Mouse (Mus musculus) hindbrain, embryonic 13.5 days (tissue): ENCODE measurements around the gene Krt36. TPM values are rescaled to one million over a fixed set of nuclear protein-coding genes. Genes with fewer than 3 reads are reported as not detected.

ENCODE experiments used
- ATAC-seq: fragments of 200-750 bp; cut with Nextera tagmentation; 2 replicates; pipeline ENCODE4 v1.8.0; 2017; ENCODE audit warnings: moderate TSS enrichment; ENCODE audit not compliant: low FRiP score
- H3K27ac ChIP-seq: fragments of 300-500 bp; sonication (generic); 2 replicates; pipeline ENCODE4 v1.5.1; 2015; ENCODE audit warnings: inconsistent platforms, mild to moderate bottlenecking, moderate library complexity
- H3K27me3 ChIP-seq: fragments of 300-500 bp; sonication (generic); 2 replicates; pipeline ENCODE4 v1.6.1; 2015; ENCODE audit warnings: mild to moderate bottlenecking, inconsistent platforms
- H3K36me3 ChIP-seq: fragments of 300-500 bp; sonication (generic); 2 replicates; pipeline ENCODE4 v1.6.1; 2015; ENCODE audit warnings: mild to moderate bottlenecking, inconsistent platforms
- H3K4me1 ChIP-seq: fragments of 300-500 bp; sonication (generic); replicated peaks from 2 replicates; pipeline ENCODE4 v1.6.1; 2015; ENCODE audit warnings: inconsistent platforms
- H3K4me2 ChIP-seq: fragments of 300-500 bp; sonication (generic); 2 replicates; pipeline ENCODE4 v1.6.1; 2015; ENCODE audit warnings: inconsistent platforms, mild to moderate bottlenecking, moderate library complexity
- H3K4me3 ChIP-seq: fragments of 300-500 bp; sonication (generic); 2 replicates; pipeline ENCODE4 v1.5.1; 2015; ENCODE audit warnings: mild to moderate bottlenecking, inconsistent platforms
- H3K9ac ChIP-seq: fragments of 300-500 bp; sonication (generic); 2 replicates; pipeline ENCODE4 v1.6.1; 2015; ENCODE audit warnings: mild to moderate bottlenecking, inconsistent platforms
- H3K9me3 ChIP-seq: fragments of 300-500 bp; sonication (generic); 2 replicates; pipeline ENCODE4 v1.6.1; 2016; ENCODE audit warnings: inconsistent platforms
- WGBS: fragments of 180-500 bp; shearing (Covaris S2); methylation state at CpG from one replicate; pipeline ENCODE4 v1.1.7; 2015; 5-methylcytosine and 5-hydroxymethylcytosine counted together
- polyA plus RNA-seq: library from polyadenylated mRNA; unstranded; fragments of >200 nt; fragmentation: Nextera tagmentation; extraction: Ambion mirVana; gene quantifications from 2 replicates; pipeline ENCODE4 v1.2.1, GENCODE M21; 2015

Krt36 gene
- polyA plus RNA-seq: not detected in 2 replicates

GRCm38 (mm10) chr11:100105576-100106122 is at the start of gene Krt36:
Gene Krt36 (minus strand): TSS chr11:100105626.
- ATAC-seq: no peak
- H3K27me3 ChIP-seq: no peaks in the 10 kb centered on the region
- WGBS: 91% methylated on average over 6 of the region's 6 CpGs
- H3K9ac ChIP-seq: no peak within 1 kb of the TSS
- H3K4me2 ChIP-seq: no peak within 1 kb of the TSS
- no peaks in the 10 kb centered on the region for H3K36me3 ChIP-seq
- no peaks in the 10 kb centered on the region for H3K4me1 ChIP-seq
- no peak within 1 kb of the TSS for H3K4me3 ChIP-seq
- H3K27ac ChIP-seq: no peak within 1 kb of the TSS
- H3K9me3 ChIP-seq: no peaks in the 10 kb centered on the region

GRCm38 (mm10) chr11:100148615-100149330 is 43.3 kb upstream of the Krt36 start, which contains the start of gene Krt19:
Gene Krt19 (minus strand): TSS chr11:100148665.
- Histone ChIP-seq H3K9me3 (no peaks in the 10 kb centered on the region), H3K27ac (no peak within 1 kb of the TSS), H3K4me2 (no peak within 1 kb of the TSS), H3K36me3 (no peaks in the 10 kb centered on the region), H3K9ac (no peak within 1 kb of the TSS), H3K27me3 (peaks cover 41% of the 10 kb centered on the region), H3K4me3 (no peak within 1 kb of the TSS), H3K4me1 (peaks cover 11% of the 10 kb centered on the region)
- 40% methylated on average over 9 of the region's 9 CpGs for WGBS
- no peak for ATAC-seq

GRCm38 (mm10) chr11:100147566-100148353 is 42.3 kb upstream of the Krt36 start:
- Histone ChIP-seq H3K9me3 (no peaks in the 10 kb centered on the region), H3K36me3 (no peaks in the 10 kb centered on the region), H3K27ac (no peak overlapping the region), H3K4me3 (no peak overlapping the region), H3K4me1 (peaks cover 11% of the 10 kb centered on the region), H3K4me2 (no peak overlapping the region), H3K9ac (no peak overlapping the region), H3K27me3 (peaks cover 46% of the 10 kb centered on the region)
- WGBS: 80% methylated on average over 5 of the region's 5 CpGs
- no peak for ATAC-seq

- Histone ChIP-seq H3K9ac (no peak overlapping the region), H3K4me3 (peak overlapping the region; percentile 27), H3K9me3 (no peaks in the 10 kb centered on the region), H3K27ac (no peak overlapping the region), H3K4me1 (peaks cover 11% of the 10 kb centered on the region), H3K4me2 (peak overlapping the region; percentile 51), H3K36me3 (no peaks in the 10 kb centered on the region), H3K27me3 (peaks cover 50% of the 10 kb centered on the region)
- WGBS: 7% methylated on average over 13 of the region's 13 CpGs
- no peak for ATAC-seq
Measured at GRCm38 (mm10) chr11:100145858-100146560, 40.6 kb upstream of the Krt36 start.

GRCm38 (mm10) chr11:100145104-100145503 is 39.7 kb upstream of the Krt36 start:
- peak overlapping the region; percentile 51 for H3K4me2 ChIP-seq
- H3K36me3 ChIP-seq: no peaks in the 10 kb centered on the region
- peaks cover 11% of the 10 kb centered on the region for H3K4me1 ChIP-seq
- no peak overlapping the region for H3K27ac ChIP-seq
- no peak overlapping the region; the same call in 1 of the 2 replicates for H3K9ac ChIP-seq
- WGBS: 2% methylated on average over 20 of the region's 20 CpGs
- H3K4me3 ChIP-seq: peak overlapping the region; percentile 27
- H3K27me3 ChIP-seq: peaks cover 50% of the 10 kb centered on the region
- no peaks in the 10 kb centered on the region for H3K9me3 ChIP-seq
- ATAC-seq: no peak

- no peak for ATAC-seq
- H3K4me3 ChIP-seq: no peak overlapping the region
- 86% methylated on average over 21 of the region's 21 CpGs for WGBS
Measured at GRCm38 (mm10) chr11:100140966-100141365, 35.5 kb upstream of the Krt36 start.

GRCm38 (mm10) chr11:100139391-100139790 is 34.0 kb upstream of the Krt36 start:
- H3K27ac ChIP-seq: no peak overlapping the region
- no peak overlapping the region for H3K4me2 ChIP-seq
- ATAC-seq: no peak
- H3K36me3 ChIP-seq: no peaks in the 10 kb centered on the region
- peaks cover 17% of the 10 kb centered on the region for H3K4me1 ChIP-seq
- H3K9me3 ChIP-seq: no peaks in the 10 kb centered on the region
- no peak overlapping the region for H3K4me3 ChIP-seq
- no peak overlapping the region for H3K9ac ChIP-seq
- 76% methylated on average over 2 of the region's 2 CpGs for WGBS
- peaks cover 18% of the 10 kb centered on the region for H3K27me3 ChIP-seq

More at GRCm38 (mm10) chr11:100140966-100141365, 35.5 kb upstream of the Krt36 start:
- no peaks in the 10 kb centered on the region for H3K36me3 ChIP-seq
- peaks cover 34% of the 10 kb centered on the region for H3K27me3 ChIP-seq
- no peaks in the 10 kb centered on the region for H3K9me3 ChIP-seq
- no peak overlapping the region for H3K9ac ChIP-seq
- no peak overlapping the region for H3K27ac ChIP-seq
- H3K4me1 ChIP-seq: peaks cover 28% of the 10 kb centered on the region
- H3K4me2 ChIP-seq: no peak overlapping the region

GRCm38 (mm10) chr11:100138809-100139208 is 33.4 kb upstream of the Krt36 start:
- no peak for ATAC-seq
- no peaks in the 10 kb centered on the region for H3K9me3 ChIP-seq
- WGBS: 58% methylated on average over 7 of the region's 7 CpGs

GRCm38 (mm10) chr11:100137693-100138092 is 32.3 kb upstream of the Krt36 start:
- H3K36me3 ChIP-seq: no peaks in the 10 kb centered on the region
- ATAC-seq: no peak
- peaks cover 17% of the 10 kb centered on the region for H3K4me1 ChIP-seq
- no peak overlapping the region for H3K27ac ChIP-seq
- no peaks in the 10 kb centered on the region for H3K9me3 ChIP-seq
- no peak overlapping the region for H3K9ac ChIP-seq
- no peak overlapping the region for H3K4me2 ChIP-seq
- 34% methylated on average over 5 of the region's 5 CpGs for WGBS
- peaks cover 15% of the 10 kb centered on the region; the same call in 1 of the 2 replicates for H3K27me3 ChIP-seq
- no peak overlapping the region for H3K4me3 ChIP-seq

More at GRCm38 (mm10) chr11:100138809-100139208, 33.4 kb upstream of the Krt36 start:
- Histone ChIP-seq H3K9ac (no peak overlapping the region), H3K36me3 (no peaks in the 10 kb centered on the region), H3K4me3 (no peak overlapping the region), H3K27ac (no peak overlapping the region), H3K4me2 (no peak overlapping the region), H3K4me1 (peaks cover 17% of the 10 kb centered on the region), H3K27me3 (peaks cover 17% of the 10 kb centered on the region)

- H3K27ac ChIP-seq: no peak overlapping the region
- no peaks in the 10 kb centered on the region for H3K9me3 ChIP-seq
- H3K36me3 ChIP-seq: no peaks in the 10 kb centered on the region
- H3K9ac ChIP-seq: no peak overlapping the region
- peaks cover 17% of the 10 kb centered on the region for H3K4me1 ChIP-seq
- H3K27me3 ChIP-seq: peaks cover 11% of the 10 kb centered on the region; the same call in 1 of the 2 replicates
- no peak overlapping the region for H3K4me3 ChIP-seq
- WGBS: 29% methylated on average over 5 of the region's 5 CpGs
- no peak overlapping the region for H3K4me2 ChIP-seq
- no peak for ATAC-seq
Measured at GRCm38 (mm10) chr11:100136559-100136958, 31.1 kb upstream of the Krt36 start.

GRCm38 (mm10) chr11:100135731-100136130 is 30.3 kb upstream of the Krt36 start, which contains the start of gene Krt15:
Gene Krt15 (minus strand): TSS chr11:100135928.
- H3K36me3 ChIP-seq: no peaks in the 10 kb centered on the region
- peaks cover 13% of the 10 kb centered on the region; the same call in 1 of the 2 replicates for H3K27me3 ChIP-seq
- H3K27ac ChIP-seq: no peak within 1 kb of the TSS
- H3K9ac ChIP-seq: no peak within 1 kb of the TSS
- H3K4me3 ChIP-seq: no peak within 1 kb of the TSS
- WGBS: 68% methylated on average over 7 of the region's 7 CpGs
- H3K4me2 ChIP-seq: no peak within 1 kb of the TSS
- peaks cover 17% of the 10 kb centered on the region for H3K4me1 ChIP-seq
- ATAC-seq: no peak
- H3K9me3 ChIP-seq: no peaks in the 10 kb centered on the region

- Histone ChIP-seq H3K4me1 (no peaks in the 10 kb centered on the region), H3K36me3 (no peaks in the 10 kb centered on the region), H3K9ac (no peak overlapping the region), H3K4me3 (no peak overlapping the region), H3K27ac (no peak overlapping the region), H3K27me3 (no peaks in the 10 kb centered on the region), H3K9me3 (no peaks in the 10 kb centered on the region), H3K4me2 (no peak overlapping the region)
- no peak for ATAC-seq
- WGBS: 75% methylated on average over 7 of the region's 7 CpGs
Measured at GRCm38 (mm10) chr11:100124901-100125300, 19.5 kb upstream of the Krt36 start.
